Mouse (Mus musculus) G1E (cell line): ENCODE results near the gene Cetn4.

Experiments used
- CTCF ChIP-seq: IDR thresholded peaks from 2 replicates; pipeline ENCODE4 v1.5.1; 2012; ENCODE audit warnings: low read depth, low read length, inconsistent platforms, mixed read lengths
- POLR2AphosphoS5 ChIP-seq: IDR thresholded peaks from 2 replicates; pipeline ENCODE4 v1.6.1; 2012; ENCODE audit warnings: low read depth, low read length, inconsistent platforms; ENCODE audit not compliant: insufficient replicate concordance

GRCm38 (mm10) chr3:37312370-37312941 is at the start of gene Cetn4, which contains the start of gene Bbs12:
- TF ChIP-seq CTCF (no peak), POLR2AphosphoS5 (no peak)
